Mouse (Mus musculus): ENCODE measurements around the gene Nfya. TPM values are rescaled to one million over a fixed set of nuclear protein-coding genes. Genes with fewer than 3 reads are reported as not detected.

Nfya gene
- polyA plus RNA-seq, 1 experiment from 2014 or later = 18.7 TPM

DNA sequence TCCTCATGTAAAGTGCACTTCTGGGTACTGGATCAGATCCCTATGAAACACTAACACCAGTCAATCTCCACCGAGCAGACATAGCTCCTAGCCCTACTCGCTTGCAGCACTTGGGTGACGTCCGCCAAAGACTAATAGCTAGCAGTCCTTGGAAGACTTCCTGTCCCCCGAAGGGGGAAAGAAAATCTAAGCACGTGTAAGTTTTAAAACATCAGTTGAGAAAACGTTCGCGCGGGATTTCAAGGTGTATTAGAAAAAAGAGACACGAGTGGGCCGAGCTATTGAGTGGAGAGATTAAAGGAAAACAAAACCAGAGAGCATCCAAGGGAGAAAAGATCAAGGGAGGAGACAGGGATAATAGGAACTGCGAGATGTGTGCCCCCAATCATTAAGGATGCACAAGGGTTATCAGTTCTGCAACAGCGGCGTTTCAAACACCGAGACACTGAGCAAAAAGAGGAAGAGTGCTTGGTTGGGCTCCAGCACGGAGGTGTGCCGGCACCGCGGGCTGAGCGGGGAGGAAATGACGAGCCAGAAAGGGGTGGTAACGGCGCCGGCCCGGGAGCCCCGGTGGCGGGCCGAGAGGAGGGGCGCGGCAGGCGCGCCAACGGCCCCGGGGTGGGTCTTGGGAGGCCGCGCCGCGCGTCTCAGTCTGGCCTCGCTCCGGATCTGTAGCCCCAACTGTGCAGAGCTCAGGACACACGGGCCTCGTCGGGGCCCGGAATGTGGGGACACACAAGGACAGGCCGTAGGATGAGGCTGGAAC, 997 bp downstream of the Nfya start:
- Histone ChIP-seq H3K27ac (ENCODE audit: low read depth, low read length) (peak overlapping the region; percentile 100), H3K9me3 (ENCODE audit: control insufficient read depth, low read length) (no peaks in the 10 kb centered on the region), H3K4me3 (ENCODE audit: low read depth, low read length) (peak overlapping the region; percentile 85), H3K27me3 (replicated peaks; ENCODE audit: control insufficient read depth, insufficient read depth, low read length) (no peaks in the 10 kb centered on the region), H3K4me1 (replicated peaks; ENCODE audit: control insufficient read depth, insufficient read depth, low read length) (peaks cover 33% of the 10 kb centered on the region), H3K36me3 (ENCODE audit: control insufficient read depth, insufficient read depth, low read length) (peaks cover 5% of the 10 kb centered on the region; the same call in 1 of the 2 replicates), H3K9ac (ENCODE audit: low read depth, low read length) (peak overlapping the region; percentile 97), H3K4me2 (peak overlapping the region; percentile 79)
- under 1% methylated on average over 46 of the region's 47 CpGs for whole genome bisulfite sequencing
- peak; percentile 40 for ATAC-seq (replicated peaks; ENCODE audit: low FRiP score)
- peak; percentile 81 for DNase-seq (ENCODE audit: low spot score)

DNA sequence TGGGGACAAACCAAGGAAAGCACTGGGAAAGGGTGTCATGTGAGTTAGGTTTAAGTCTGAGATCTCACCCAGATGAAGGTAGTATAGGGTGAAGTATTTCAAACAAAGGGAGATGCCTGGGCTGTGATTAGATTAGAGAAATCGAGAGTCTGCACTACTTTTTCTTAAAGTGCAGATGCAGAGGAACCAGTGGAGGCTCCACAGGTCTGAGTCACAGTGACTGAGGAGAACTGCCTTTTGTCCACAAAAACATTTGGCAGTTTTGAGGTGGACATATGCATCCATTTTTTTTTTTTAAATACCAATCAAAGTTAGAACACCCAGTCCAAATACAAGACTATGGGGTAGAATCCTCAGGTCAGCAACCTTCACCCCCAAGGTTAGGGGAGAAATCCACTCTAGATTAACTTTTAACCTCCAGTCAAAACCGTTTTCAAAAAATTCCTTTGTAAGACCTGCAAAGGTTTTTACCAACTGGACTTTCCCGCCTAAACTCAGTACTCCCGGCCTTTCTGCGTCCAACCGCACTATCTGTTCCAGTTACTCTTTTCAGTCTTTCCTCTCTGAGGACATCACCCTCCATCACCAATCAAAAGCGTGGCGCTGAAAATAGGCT, 1.7 kb downstream of the Nfya start:
- Histone ChIP-seq H3K36me3 (ENCODE audit: control insufficient read depth, insufficient read depth, low read length) (peaks cover 5% of the 10 kb centered on the region; the same call in 1 of the 2 replicates), H3K4me3 (ENCODE audit: low read depth, low read length) (peak overlapping the region; percentile 85), H3K4me2 (peak overlapping the region; percentile 79), H3K27me3 (replicated peaks; ENCODE audit: control insufficient read depth, insufficient read depth, low read length) (no peaks in the 10 kb centered on the region), H3K27ac (ENCODE audit: low read depth, low read length) (peak overlapping the region; percentile 100), H3K9me3 (ENCODE audit: control insufficient read depth, low read length) (no peaks in the 10 kb centered on the region), H3K4me1 (replicated peaks; ENCODE audit: control insufficient read depth, insufficient read depth, low read length) (peaks cover 33% of the 10 kb centered on the region), H3K9ac (ENCODE audit: low read depth, low read length) (peak overlapping the region; percentile 97)
- WGBS = 7% methylated on average over 8 of the region's 8 CpGs
- ATAC-seq (replicated peaks; ENCODE audit: low FRiP score) = no peak
- no peak for DNase-seq (ENCODE audit: low spot score)

DNA sequence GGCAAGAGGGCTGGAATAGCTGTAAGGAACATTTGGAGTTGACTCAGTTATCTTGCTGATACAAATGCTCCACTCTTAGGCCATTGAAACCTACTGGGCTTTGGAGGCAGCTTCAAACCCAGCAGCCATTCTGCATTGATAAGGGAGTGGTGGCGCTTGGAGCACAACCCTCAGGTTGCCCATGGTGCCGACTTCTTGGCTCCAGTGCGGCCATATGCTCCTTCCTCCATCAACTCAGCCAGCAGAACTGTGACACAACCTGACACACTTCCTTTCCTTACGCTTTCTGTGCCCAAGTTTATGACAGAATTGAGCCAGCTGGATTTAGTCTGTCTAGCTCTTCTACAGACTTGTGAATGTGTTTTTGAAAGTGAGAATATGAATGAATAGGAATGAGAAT, 2.6 kb downstream of the Nfya start:
- ATAC-seq (replicated peaks; ENCODE audit: low FRiP score) = no peak

DNA sequence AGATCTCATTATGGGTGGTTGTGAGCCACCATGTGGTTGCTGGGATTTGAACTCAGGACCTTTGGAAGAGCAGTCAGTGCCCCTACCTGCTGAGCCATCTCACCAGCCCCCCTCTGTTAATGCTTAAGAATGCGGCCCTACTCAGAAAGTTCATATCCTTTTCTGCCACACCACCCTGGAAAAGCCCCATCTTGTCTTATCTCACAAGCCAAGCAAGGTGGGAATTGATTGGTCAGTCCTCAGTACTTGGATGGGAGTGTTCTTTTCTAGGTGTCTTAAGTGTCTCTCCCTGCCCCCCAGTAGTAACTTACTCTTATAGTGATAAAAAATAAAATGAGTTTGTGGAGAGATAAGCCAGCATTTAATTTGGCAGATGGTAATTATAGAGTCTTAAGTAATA, 5.0 kb downstream of the Nfya start:
- no peaks in the 10 kb centered on the region for H3K9me3 ChIP-seq (ENCODE audit: control insufficient read depth, low read length)
- H3K9ac ChIP-seq (ENCODE audit: low read depth, low read length) = no peak overlapping the region
- DNase-seq (ENCODE audit: low spot score) (no peak), ATAC-seq (replicated peaks; ENCODE audit: low FRiP score) (peak; percentile 33)
- H3K27me3 ChIP-seq (replicated peaks; ENCODE audit: control insufficient read depth, insufficient read depth, low read length) = no peaks in the 10 kb centered on the region
- no peak overlapping the region for H3K4me3 ChIP-seq (ENCODE audit: low read depth, low read length)
- H3K36me3 ChIP-seq (ENCODE audit: control insufficient read depth, insufficient read depth, low read length) = peaks cover 4% of the 10 kb centered on the region
- no peak overlapping the region; the same call in 1 of the 2 replicates for H3K27ac ChIP-seq (ENCODE audit: low read depth, low read length)
- peaks cover 23% of the 10 kb centered on the region for H3K4me1 ChIP-seq (replicated peaks; ENCODE audit: control insufficient read depth, insufficient read depth, low read length)
- H3K4me2 ChIP-seq = no peak overlapping the region
- WGBS = 43% methylated on average over 1 of the region's 1 CpGs

More for the DNA sequence above, 2.6 kb downstream of the Nfya start:
- no peak for DNase-seq (ENCODE audit: low spot score)
- Histone ChIP-seq H3K4me3 (ENCODE audit: low read depth, low read length) (peak overlapping the region; percentile 85), H3K9ac (ENCODE audit: low read depth, low read length) (peak overlapping the region; percentile 97; the same call in 1 of the 2 replicates), H3K27me3 (replicated peaks; ENCODE audit: control insufficient read depth, insufficient read depth, low read length) (no peaks in the 10 kb centered on the region), H3K27ac (ENCODE audit: low read depth, low read length) (peak overlapping the region; percentile 100), H3K36me3 (ENCODE audit: control insufficient read depth, insufficient read depth, low read length) (peaks cover under 1% of the 10 kb centered on the region; the same call in 1 of the 2 replicates), H3K9me3 (ENCODE audit: control insufficient read depth, low read length) (no peaks in the 10 kb centered on the region), H3K4me1 (replicated peaks; ENCODE audit: control insufficient read depth, insufficient read depth, low read length) (peaks cover 33% of the 10 kb centered on the region), H3K4me2 (peak overlapping the region; percentile 79)
- WGBS = 61% methylated on average over 4 of the region's 4 CpGs

DNA sequence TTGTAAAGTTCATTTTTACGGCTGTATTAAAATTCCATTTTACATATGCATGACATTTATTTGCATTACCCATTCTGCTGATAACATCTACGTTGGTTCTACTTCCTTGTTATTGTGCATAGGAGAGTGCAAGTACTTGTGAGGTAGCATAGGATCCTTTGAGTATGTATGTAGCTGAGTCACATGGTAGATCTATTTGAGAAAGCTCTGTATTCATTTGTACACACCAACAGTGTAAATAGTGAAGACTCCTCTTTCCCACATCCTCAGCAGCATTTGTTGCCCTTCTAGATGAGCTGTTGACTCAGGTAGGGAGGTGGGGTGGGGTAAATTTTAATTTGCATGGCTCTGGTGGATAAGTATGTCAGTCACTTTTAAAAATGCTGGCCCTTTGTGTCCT, 5.9 kb downstream of the Nfya start:
- 66% methylated on average over 2 of the region's 2 CpGs for WGBS
- peak overlapping the region; percentile 38; the same call in 1 of the 2 replicates for H3K4me2 ChIP-seq
- peak overlapping the region; percentile 50; the same call in 1 of the 2 replicates for H3K27ac ChIP-seq (ENCODE audit: low read depth, low read length)
- peaks cover 23% of the 10 kb centered on the region for H3K4me1 ChIP-seq (replicated peaks; ENCODE audit: control insufficient read depth, insufficient read depth, low read length)
- ATAC-seq (replicated peaks; ENCODE audit: low FRiP score) (no peak), DNase-seq (ENCODE audit: low spot score) (no peak)
- H3K9me3 ChIP-seq (ENCODE audit: control insufficient read depth, low read length) = no peaks in the 10 kb centered on the region
- no peaks in the 10 kb centered on the region for H3K27me3 ChIP-seq (replicated peaks; ENCODE audit: control insufficient read depth, insufficient read depth, low read length)
- H3K36me3 ChIP-seq (ENCODE audit: control insufficient read depth, insufficient read depth, low read length) = peaks cover 11% of the 10 kb centered on the region
- H3K9ac ChIP-seq (ENCODE audit: low read depth, low read length) = peak overlapping the region; percentile 26; the same call in 1 of the 2 replicates
- no peak overlapping the region for H3K4me3 ChIP-seq (ENCODE audit: low read depth, low read length)

DNA sequence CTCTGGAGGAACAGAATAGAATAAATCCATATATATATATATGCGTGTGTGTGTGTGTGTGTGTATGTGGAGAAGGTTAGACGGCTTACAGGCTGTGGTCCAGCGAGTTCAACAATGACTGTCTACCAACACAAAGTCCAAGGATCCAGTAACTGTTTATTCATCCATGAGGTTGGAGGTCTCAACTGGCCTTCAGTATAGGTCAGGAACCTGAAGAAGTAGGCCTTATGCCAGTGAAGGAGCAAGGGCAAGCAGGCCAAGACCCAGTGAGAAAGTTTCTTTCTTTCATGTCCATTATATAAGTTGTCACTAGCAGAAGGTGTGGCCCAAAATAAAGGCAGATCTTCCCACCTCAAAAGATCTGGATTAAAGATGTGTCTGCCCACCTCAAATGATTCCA, 7.0 kb downstream of the Nfya start:
- H3K36me3 ChIP-seq (ENCODE audit: control insufficient read depth, insufficient read depth, low read length) = peaks cover 16% of the 10 kb centered on the region
- WGBS = 83% methylated on average over 3 of the region's 3 CpGs
- H3K9me3 ChIP-seq (ENCODE audit: control insufficient read depth, low read length) = no peaks in the 10 kb centered on the region
- no peak overlapping the region for H3K9ac ChIP-seq (ENCODE audit: low read depth, low read length)
- no peaks in the 10 kb centered on the region for H3K27me3 ChIP-seq (replicated peaks; ENCODE audit: control insufficient read depth, insufficient read depth, low read length)
- no peak for DNase-seq (ENCODE audit: low spot score)
- H3K4me1 ChIP-seq (replicated peaks; ENCODE audit: control insufficient read depth, insufficient read depth, low read length) = peaks cover 19% of the 10 kb centered on the region
- no peak overlapping the region for H3K4me2 ChIP-seq
- no peak overlapping the region for H3K27ac ChIP-seq (ENCODE audit: low read depth, low read length)
- no peak for ATAC-seq (replicated peaks; ENCODE audit: low FRiP score)
- H3K4me3 ChIP-seq (ENCODE audit: low read depth, low read length) = no peak overlapping the region

DNA sequence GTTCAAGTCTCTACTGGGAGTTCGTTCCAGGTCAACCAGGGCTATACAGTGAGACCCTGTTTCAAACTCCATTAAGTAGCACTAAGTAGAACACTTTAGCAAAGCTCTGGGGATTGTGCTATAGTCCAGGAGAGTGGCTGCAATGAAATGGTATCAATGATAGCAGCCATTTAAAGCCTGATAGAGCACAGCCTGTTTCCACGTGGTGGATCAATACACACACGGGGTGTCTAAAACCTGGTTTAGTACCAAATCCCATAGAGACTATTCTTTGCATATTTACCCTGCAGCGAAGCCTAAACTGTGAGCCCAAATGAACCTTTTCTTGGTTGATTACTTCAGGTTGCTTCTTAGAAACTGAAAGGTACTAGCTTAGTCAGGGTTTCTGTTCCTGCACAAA, 8.0 kb downstream of the Nfya start:
- no peaks in the 10 kb centered on the region for H3K9me3 ChIP-seq (ENCODE audit: control insufficient read depth, low read length)
- H3K36me3 ChIP-seq (ENCODE audit: control insufficient read depth, insufficient read depth, low read length) = peaks cover 16% of the 10 kb centered on the region
- peaks cover 16% of the 10 kb centered on the region for H3K4me1 ChIP-seq (replicated peaks; ENCODE audit: control insufficient read depth, insufficient read depth, low read length)
- no peaks in the 10 kb centered on the region for H3K27me3 ChIP-seq (replicated peaks; ENCODE audit: control insufficient read depth, insufficient read depth, low read length)
- DNase-seq (ENCODE audit: low spot score) = no peak
- H3K27ac ChIP-seq (ENCODE audit: low read depth, low read length) = no peak overlapping the region
- H3K9ac ChIP-seq (ENCODE audit: low read depth, low read length) = no peak overlapping the region
- no peak overlapping the region for H3K4me2 ChIP-seq
- H3K4me3 ChIP-seq (ENCODE audit: low read depth, low read length) = no peak overlapping the region
- no peak for ATAC-seq (replicated peaks; ENCODE audit: low FRiP score)
- 95% methylated on average over 4 of the region's 4 CpGs for WGBS

DNA sequence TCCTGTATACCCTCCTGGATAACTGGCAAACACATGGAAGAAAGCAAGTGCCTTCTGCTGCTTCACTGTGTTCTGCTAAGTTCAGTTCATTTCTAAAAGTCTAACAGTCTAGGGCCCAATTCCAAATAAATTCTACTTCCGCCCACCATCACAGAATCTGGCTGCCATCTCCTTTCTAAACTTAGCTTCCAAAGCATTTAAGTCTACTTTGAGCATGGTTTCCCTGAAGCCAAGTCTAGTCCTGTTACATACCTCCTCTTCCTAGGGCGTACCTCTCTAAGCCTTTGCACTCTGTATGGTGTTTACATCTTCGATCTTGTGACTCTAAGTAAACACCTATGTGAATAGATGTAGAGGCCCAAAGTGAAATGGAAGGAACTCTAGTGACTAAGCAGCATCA, 17.1 kb downstream of the Nfya start:
- no peaks in the 10 kb centered on the region for H3K9me3 ChIP-seq (ENCODE audit: control insufficient read depth, low read length)
- no peak overlapping the region for H3K4me2 ChIP-seq
- no peak overlapping the region for H3K27ac ChIP-seq (ENCODE audit: low read depth, low read length)
- WGBS = 96% methylated on average over 3 of the region's 3 CpGs
- no peak for DNase-seq (ENCODE audit: low spot score)
- no peaks in the 10 kb centered on the region for H3K27me3 ChIP-seq (replicated peaks; ENCODE audit: control insufficient read depth, insufficient read depth, low read length)
- H3K9ac ChIP-seq (ENCODE audit: low read depth, low read length) = no peak overlapping the region
- peaks cover 72% of the 10 kb centered on the region for H3K36me3 ChIP-seq (ENCODE audit: control insufficient read depth, insufficient read depth, low read length)
- H3K4me1 ChIP-seq (replicated peaks; ENCODE audit: control insufficient read depth, insufficient read depth, low read length) = no peaks in the 10 kb centered on the region
- no peak for ATAC-seq (replicated peaks; ENCODE audit: low FRiP score)
- H3K4me3 ChIP-seq (ENCODE audit: low read depth, low read length) = no peak overlapping the region

All from liver, embryonic 11.5 days (tissue).